Mouse (Mus musculus) heart, embryonic 12.5 days (tissue): ENCODE data around the gene Sik3. TPM values are rescaled to one million over a fixed set of nuclear protein-coding genes. Genes with fewer than 3 reads are reported as not detected.

Experiments
- ATAC-seq: fragments of 200-750 bp; cut with Nextera tagmentation; 2 replicates; pipeline ENCODE4 v1.8.0; 2017; ENCODE audit warnings: moderate TSS enrichment, moderate library complexity; ENCODE audit not compliant: insufficient number of reproducible peaks, low FRiP score
- H3K27ac ChIP-seq: fragments of 300-500 bp; sonication (generic); 2 replicates; pipeline ENCODE4 v1.5.1; 2016; ENCODE audit warnings: mild to moderate bottlenecking, moderate library complexity; ENCODE audit not compliant: poor library complexity, severe bottlenecking
- H3K27me3 ChIP-seq: fragments of 300-500 bp; sonication (generic); replicated peaks from 2 replicates; pipeline ENCODE4 v1.6.1; 2016; ENCODE audit warnings: mild to moderate bottlenecking, moderate library complexity
- H3K36me3 ChIP-seq: fragments of 300-500 bp; sonication (generic); 2 replicates; pipeline ENCODE4 v1.6.1; 2016; ENCODE audit warnings: mild to moderate bottlenecking, moderate library complexity
- H3K4me1 ChIP-seq: fragments of 300-500 bp; sonication (generic); replicated peaks from 2 replicates; pipeline ENCODE4 v1.6.1; 2016; ENCODE audit warnings: mild to moderate bottlenecking
- H3K4me2 ChIP-seq: fragments of 300-500 bp; sonication (generic); 2 replicates; pipeline ENCODE4 v1.6.1; 2016; ENCODE audit warnings: mild to moderate bottlenecking, moderate library complexity
- H3K4me3 ChIP-seq: fragments of 300-500 bp; sonication (generic); 2 replicates; pipeline ENCODE4 v1.5.1; 2016; ENCODE audit warnings: mild to moderate bottlenecking
- H3K9ac ChIP-seq: fragments of 300-500 bp; sonication (generic); 2 replicates; pipeline ENCODE4 v1.6.1; 2016; ENCODE audit warnings: mild to moderate bottlenecking, moderate library complexity
- H3K9me3 ChIP-seq: fragments of 300-500 bp; sonication (generic); replicated peaks from 2 replicates; pipeline ENCODE4 v1.6.1; 2016; ENCODE audit warnings: mild to moderate bottlenecking, moderate library complexity
- WGBS: fragments of 180-500 bp; shearing (Covaris S2); methylation state at CpG from one replicate; pipeline ENCODE4 v1.1.7; 2016; 5-methylcytosine and 5-hydroxymethylcytosine counted together
- polyA plus RNA-seq: library from polyadenylated mRNA; unstranded; fragments of >200 nt; fragmentation: Nextera tagmentation; extraction: Ambion mirVana; gene quantifications from 2 replicates; pipeline ENCODE4 v1.2.1, GENCODE M21; 2016

Gene Sik3
- polyA plus RNA-seq, 1 experiment from 2014 or later = 13.9 TPM

GRCm38 (mm10) chr9:46035290-46035871, 22.8 kb downstream of the Sik3 start:
- Histone ChIP-seq H3K9ac (peak overlapping the region; percentile 11; the same call in 1 of the 2 replicates), H3K4me2 (no peak overlapping the region), H3K27me3 (no peaks in the 10 kb centered on the region), H3K27ac (peak overlapping the region; percentile 29; the same call in 1 of the 2 replicates), H3K9me3 (no peaks in the 10 kb centered on the region), H3K36me3 (peaks cover 7% of the 10 kb centered on the region; the same call in 1 of the 2 replicates), H3K4me3 (no peak overlapping the region), H3K4me1 (peaks cover 57% of the 10 kb centered on the region)
- ATAC-seq = no peak
- WGBS = 59% methylated on average over 9 of the region's 9 CpGs

- 95% methylated on average over 8 of the region's 8 CpGs for WGBS
- Histone ChIP-seq H3K27ac (no peak overlapping the region), H3K9ac (no peak overlapping the region)
Measured at GRCm38 (mm10) chr9:46036881-46037280, 24.3 kb downstream of the Sik3 start.

GRCm38 (mm10) chr9:46038786-46039185, 26.2 kb downstream of the Sik3 start:
- Histone ChIP-seq H3K4me3 (no peak overlapping the region), H3K4me1 (peaks cover 28% of the 10 kb centered on the region), H3K27ac (no peak overlapping the region), H3K36me3 (peaks cover 8% of the 10 kb centered on the region; the same call in 1 of the 2 replicates), H3K9ac (no peak overlapping the region), H3K27me3 (no peaks in the 10 kb centered on the region), H3K9me3 (no peaks in the 10 kb centered on the region), H3K4me2 (no peak overlapping the region)
- 89% methylated on average over 13 of the region's 13 CpGs for WGBS
- ATAC-seq = no peak

More at GRCm38 (mm10) chr9:46036881-46037280, 24.3 kb downstream of the Sik3 start:
- Histone ChIP-seq H3K9me3 (no peaks in the 10 kb centered on the region), H3K36me3 (peaks cover 8% of the 10 kb centered on the region; the same call in 1 of the 2 replicates), H3K4me1 (peaks cover 47% of the 10 kb centered on the region), H3K4me3 (no peak overlapping the region), H3K27me3 (no peaks in the 10 kb centered on the region), H3K4me2 (no peak overlapping the region)
- no peak for ATAC-seq

- Histone ChIP-seq H3K27ac (no peak overlapping the region), H3K4me2 (no peak overlapping the region), H3K9me3 (no peaks in the 10 kb centered on the region), H3K4me1 (peaks cover 11% of the 10 kb centered on the region), H3K4me3 (no peak overlapping the region), H3K27me3 (no peaks in the 10 kb centered on the region), H3K36me3 (peaks cover 8% of the 10 kb centered on the region; the same call in 1 of the 2 replicates), H3K9ac (no peak overlapping the region)
- ATAC-seq = no peak
- 66% methylated on average over 2 of the region's 2 CpGs for WGBS
Measured at GRCm38 (mm10) chr9:46041186-46041585, 28.6 kb downstream of the Sik3 start.

- Histone ChIP-seq H3K9me3 (no peaks in the 10 kb centered on the region), H3K9ac (no peak overlapping the region), H3K4me1 (peaks cover 19% of the 10 kb centered on the region), H3K27ac (no peak overlapping the region), H3K36me3 (peaks cover 8% of the 10 kb centered on the region; the same call in 1 of the 2 replicates), H3K4me2 (no peak overlapping the region), H3K27me3 (no peaks in the 10 kb centered on the region), H3K4me3 (no peak overlapping the region)
- ATAC-seq = no peak
- 78% methylated on average over 3 of the region's 3 CpGs for WGBS
Measured at GRCm38 (mm10) chr9:46042387-46042786, 29.8 kb downstream of the Sik3 start.

- H3K4me3 ChIP-seq = no peak overlapping the region
- no peak overlapping the region for H3K27ac ChIP-seq
- no peaks in the 10 kb centered on the region for H3K27me3 ChIP-seq
- H3K9ac ChIP-seq = no peak overlapping the region
- peaks cover 24% of the 10 kb centered on the region for H3K4me1 ChIP-seq
- H3K9me3 ChIP-seq = no peaks in the 10 kb centered on the region
- no peak for ATAC-seq
- no peak overlapping the region for H3K4me2 ChIP-seq
- WGBS = 88% methylated on average over 8 of the region's 8 CpGs
- H3K36me3 ChIP-seq = peaks cover 11% of the 10 kb centered on the region
Measured at GRCm38 (mm10) chr9:46043626-46044025, 31.0 kb downstream of the Sik3 start.

- Histone ChIP-seq H3K9me3 (no peaks in the 10 kb centered on the region), H3K36me3 (peaks cover 3% of the 10 kb centered on the region; the same call in 1 of the 2 replicates), H3K9ac (no peak overlapping the region), H3K4me2 (no peak overlapping the region), H3K27me3 (no peaks in the 10 kb centered on the region), H3K27ac (no peak overlapping the region), H3K4me1 (peaks cover 35% of the 10 kb centered on the region), H3K4me3 (no peak overlapping the region)
- ATAC-seq = no peak
- 73% methylated on average over 11 of the region's 11 CpGs for WGBS
Measured at GRCm38 (mm10) chr9:46046724-46047517, 34.3 kb downstream of the Sik3 start.

- peak overlapping the region; percentile 8; the same call in 1 of the 2 replicates for H3K27ac ChIP-seq
- no peak overlapping the region for H3K9ac ChIP-seq
- no peak for ATAC-seq
- no peak overlapping the region for H3K4me3 ChIP-seq
- peaks cover 48% of the 10 kb centered on the region for H3K4me1 ChIP-seq
- H3K9me3 ChIP-seq = no peaks in the 10 kb centered on the region
- no peaks in the 10 kb centered on the region for H3K27me3 ChIP-seq
- WGBS = 74% methylated on average over 7 of the region's 7 CpGs
- H3K4me2 ChIP-seq = no peak overlapping the region
- H3K36me3 ChIP-seq = peaks cover 3% of the 10 kb centered on the region; the same call in 1 of the 2 replicates
Measured at GRCm38 (mm10) chr9:46049525-46049924, 36.9 kb downstream of the Sik3 start.

GRCm38 (mm10) chr9:46050203-46050602, 37.6 kb downstream of the Sik3 start:
- Histone ChIP-seq H3K36me3 (peaks cover 3% of the 10 kb centered on the region; the same call in 1 of the 2 replicates), H3K9me3 (no peaks in the 10 kb centered on the region), H3K4me3 (no peak overlapping the region), H3K4me2 (no peak overlapping the region; the same call in 1 of the 2 replicates), H3K9ac (no peak overlapping the region), H3K4me1 (peaks cover 54% of the 10 kb centered on the region), H3K27ac (0 out of 2 replicates have a peak overlapping the region, but pooled peaks have one; percentile 7), H3K27me3 (no peaks in the 10 kb centered on the region)
- ATAC-seq = no peak
- 76% methylated on average over 8 of the region's 8 CpGs for WGBS

GRCm38 (mm10) chr9:46053014-46053666, 40.5 kb downstream of the Sik3 start:
- no peak for ATAC-seq
- peaks cover 50% of the 10 kb centered on the region for H3K4me1 ChIP-seq
- WGBS = 87% methylated on average over 9 of the region's 9 CpGs
- H3K4me3 ChIP-seq = no peak overlapping the region
- H3K4me2 ChIP-seq = no peak overlapping the region
- no peaks in the 10 kb centered on the region for H3K9me3 ChIP-seq
- H3K9ac ChIP-seq = no peak overlapping the region
- H3K27ac ChIP-seq = no peak overlapping the region
- H3K36me3 ChIP-seq = peaks cover 5% of the 10 kb centered on the region; the same call in 1 of the 2 replicates
- H3K27me3 ChIP-seq = no peaks in the 10 kb centered on the region

GRCm38 (mm10) chr9:46058065-46058464, 45.4 kb downstream of the Sik3 start:
- no peak for ATAC-seq
- H3K9ac ChIP-seq = no peak overlapping the region
- no peak overlapping the region for H3K4me2 ChIP-seq
- no peaks in the 10 kb centered on the region for H3K27me3 ChIP-seq
- H3K36me3 ChIP-seq = 0 out of 2 replicates have a peak, but pooled peaks cover 3% of the 10 kb centered on the region
- H3K4me1 ChIP-seq = peaks cover 22% of the 10 kb centered on the region
- H3K4me3 ChIP-seq = no peak overlapping the region
- WGBS = 81% methylated on average over 3 of the region's 3 CpGs
- H3K27ac ChIP-seq = no peak overlapping the region
- H3K9me3 ChIP-seq = peaks cover 3% of the 10 kb centered on the region; the same call in 1 of the 2 replicates
